26 mouse cellular contexts compared by ENCODE assay signal in the genomic region with DNA sequence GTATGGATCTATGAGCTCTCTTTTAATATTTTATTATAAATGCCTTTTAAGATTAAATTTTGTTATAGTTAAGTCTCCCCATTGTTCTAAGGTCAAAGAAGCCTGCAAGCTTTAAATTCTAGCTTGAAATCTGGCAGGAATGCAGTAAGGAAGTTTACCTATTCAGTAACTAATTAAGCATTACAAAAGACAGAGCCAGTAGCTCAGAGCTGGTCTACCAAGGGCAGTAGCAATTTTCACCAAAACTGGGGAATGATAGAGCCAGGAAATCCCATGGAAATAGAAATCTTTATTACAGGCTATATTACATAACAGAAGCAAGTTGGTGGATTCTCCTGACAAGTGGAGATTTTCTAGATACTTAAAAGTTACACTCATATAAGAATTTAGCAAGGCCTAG.
"Had no signal": no experiment of that assay in that cellular context is flagged by ENCODE, and none has a peak within 500 bp of the region (broad histone marks: within the 10 kb centered on the region; RNA-seq: fewer than 3 reads in every experiment).

No protein-coding gene starts in this region.

- H3K9me3 ChIP-seq: heart, embryonic 10.5 days; heart, embryonic 12.5 days; hindbrain, embryonic 10.5 days; hindbrain, embryonic 12.5 days; intestine, embryonic 15.5 days; limb, embryonic 13.5 days; limb, embryonic 15.5 days; liver, embryonic 12.5 days had no signal

- H3K36me3 ChIP-seq: heart, embryonic 10.5 days; heart, embryonic 12.5 days; hindbrain, embryonic 10.5 days; hindbrain, embryonic 12.5 days; intestine, embryonic 15.5 days; limb, embryonic 13.5 days; limb, embryonic 15.5 days; liver, embryonic 12.5 days had no signal

- H3K4me2 ChIP-seq: heart, embryonic 12.5 days; hindbrain, embryonic 12.5 days; hindbrain, embryonic 14.5 days; intestine, embryonic 15.5 days; limb, embryonic 13.5 days; limb, embryonic 15.5 days; liver, embryonic 12.5 days had no signal

- ATAC-seq: hindbrain, embryonic 16.5 days; inflammation-experienced regulatory T-cells, adult 6 months; intestine, embryonic 15.5 days; intestine, postnatal 0 days; liver, embryonic 12.5 days had no signal

- H3K4me1 ChIP-seq: heart, embryonic 10.5 days; heart, embryonic 12.5 days; hindbrain, embryonic 10.5 days; hindbrain, embryonic 12.5 days; intestine, embryonic 15.5 days; limb, embryonic 13.5 days; limb, embryonic 15.5 days; liver, embryonic 12.5 days had no signal

- H3K9ac ChIP-seq: heart, embryonic 12.5 days; hindbrain, embryonic 12.5 days; hindbrain, embryonic 14.5 days; intestine, embryonic 15.5 days; limb, embryonic 13.5 days; limb, embryonic 15.5 days; liver, embryonic 12.5 days; liver, embryonic 14.5 days had no signal

- DNase-seq: gastrocnemius, adult 2 months; gastrocnemius, postnatal 10 days; gastrocnemius, postnatal 25 days; heart, adult 18-20 months; heart, postnatal 10 days; heart, postnatal 4 days; kidney, adult 8-10 months; kidney, postnatal 10 days; kidney, postnatal 25 days; kidney, postnatal 4 days; layer of hippocampus, adult 9-11 months; layer of hippocampus, postnatal 36 days; left cerebral cortex, postnatal 4 days had no signal

- H3K4me3 ChIP-seq: gastrocnemius, adult 2 months; heart, embryonic 10.5 days; heart, embryonic 12.5 days; hindbrain, embryonic 10.5 days; hindbrain, embryonic 12.5 days; intestine, embryonic 15.5 days; limb, embryonic 13.5 days; limb, embryonic 15.5 days; liver, embryonic 12.5 days had no signal

- H3K27me3 ChIP-seq: heart, embryonic 12.5 days; hindbrain, embryonic 12.5 days; intestine, embryonic 15.5 days; limb, embryonic 13.5 days; limb, embryonic 15.5 days; liver, embryonic 12.5 days had no signal

- H3K27ac ChIP-seq: gastrocnemius, adult 2 months; heart, embryonic 10.5 days; hindbrain, embryonic 10.5 days; hindbrain, embryonic 12.5 days; hindbrain, embryonic 14.5 days; intestine, embryonic 15.5 days; limb, embryonic 13.5 days; limb, embryonic 15.5 days; liver, embryonic 12.5 days; liver, embryonic 14.5 days had no signal
